Mouse (Mus musculus): ENCODE data around the gene Tmc3.

- TF ChIP-seq CTCF (IDR thresholded peaks at IDR 0.05; ENCODE audit: low read depth, low read length), result no peak
- TF ChIP-seq POLR2A (IDR thresholded peaks at IDR 0.05; ENCODE audit: borderline replicate concordance, low read depth, low read length), result no peak
Measured at GRCm38 (mm10) chr7:83635726-83636125, 51.0 kb downstream of the Tmc3 start.

All from bone marrow macrophage, adult 2 months (primary cell).